Mouse (Mus musculus): ENCODE results near the gene Rsph9.

The Rsph9 gene

DNA sequence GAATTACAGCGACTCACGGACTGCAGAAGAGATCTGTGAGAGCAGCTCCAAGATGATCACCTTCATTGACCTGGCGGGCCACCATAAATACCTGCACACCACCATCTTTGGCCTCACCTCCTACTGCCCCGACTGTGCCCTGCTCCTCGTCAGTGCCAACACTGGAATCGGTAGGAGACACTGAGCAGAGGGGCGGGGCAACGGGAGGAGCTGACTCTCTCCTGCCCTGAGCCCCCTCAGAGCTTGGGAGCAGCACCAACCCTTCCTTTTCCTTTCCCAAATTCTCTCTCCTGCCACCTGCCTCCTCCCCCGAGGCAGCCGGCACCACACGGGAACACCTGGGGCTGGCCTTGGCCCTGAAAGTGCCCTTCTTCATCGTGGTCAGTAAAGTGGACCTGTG, 21.4 kb upstream of the Rsph9 start:
- Histone ChIP-seq H3K36me3 (ENCODE audit: insufficient read depth, low read length) (peaks cover 70% of the 10 kb centered on the region), H3K27me3 (ENCODE audit: insufficient read depth, low read length) (no peaks in the 10 kb centered on the region), H3K4me1 (replicated peaks; ENCODE audit: low read depth, low read length) (peaks cover 77% of the 10 kb centered on the region), H3K9me3 (ENCODE audit: low read length) (no peaks in the 10 kb centered on the region), H3K4me3 (replicated peaks; ENCODE audit: low read length) (no peak overlapping the region)
- TF ChIP-seq CTCF (conservative IDR thresholded peaks at IDR 0.05; ENCODE audit: low read length), result no peak
- TF ChIP-seq NANOG (IDR thresholded peaks at IDR 0.05; ENCODE audit: borderline replicate concordance, low read length), result no peak
- no peak for TF ChIP-seq POU5F1 (IDR thresholded peaks at IDR 0.05; ENCODE audit: borderline replicate concordance, low read length)

DNA sequence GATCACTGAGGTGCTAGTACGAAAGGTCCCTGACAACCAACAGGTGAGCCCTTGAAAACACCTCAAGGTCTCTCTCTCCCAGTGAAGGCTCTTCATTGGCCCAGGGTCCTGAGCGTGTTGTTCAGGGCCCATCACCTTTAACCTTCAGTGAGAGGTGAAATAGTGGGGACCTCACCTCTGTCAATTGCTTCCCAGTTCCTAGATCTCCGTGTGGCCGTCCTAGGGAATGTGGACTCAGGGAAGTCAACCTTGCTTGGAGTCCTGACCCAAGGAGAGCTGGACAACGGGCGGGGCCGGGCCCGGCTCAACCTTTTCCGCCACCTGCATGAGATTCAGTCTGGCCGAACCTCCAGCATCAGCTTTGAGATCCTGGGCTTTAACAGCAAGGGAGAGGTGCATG, 20.8 kb upstream of the Rsph9 start:
- Histone ChIP-seq H3K9me3 (ENCODE audit: low read length) (no peaks in the 10 kb centered on the region), H3K4me1 (replicated peaks; ENCODE audit: low read depth, low read length) (peaks cover 78% of the 10 kb centered on the region), H3K36me3 (ENCODE audit: insufficient read depth, low read length) (peaks cover 63% of the 10 kb centered on the region), H3K27me3 (ENCODE audit: insufficient read depth, low read length) (no peaks in the 10 kb centered on the region), H3K4me3 (replicated peaks; ENCODE audit: low read length) (no peak overlapping the region)
- TF ChIP-seq POU5F1 (IDR thresholded peaks at IDR 0.05; ENCODE audit: borderline replicate concordance, low read length) (no peak), CTCF (conservative IDR thresholded peaks at IDR 0.05; ENCODE audit: low read length) (no peak), NANOG (IDR thresholded peaks at IDR 0.05; ENCODE audit: borderline replicate concordance, low read length) (no peak)

- no peaks in the 10 kb centered on the region for H3K27me3 ChIP-seq (ENCODE audit: insufficient read depth, low read length)
- H3K4me1 ChIP-seq (replicated peaks; ENCODE audit: low read depth, low read length), result peaks cover 78% of the 10 kb centered on the region
- peaks cover 58% of the 10 kb centered on the region for H3K36me3 ChIP-seq (ENCODE audit: insufficient read depth, low read length)
- no peak overlapping the region for H3K4me3 ChIP-seq (replicated peaks; ENCODE audit: low read length)
- H3K9me3 ChIP-seq (ENCODE audit: low read length), result no peaks in the 10 kb centered on the region
- no peak for TF ChIP-seq POU5F1 (IDR thresholded peaks at IDR 0.05; ENCODE audit: borderline replicate concordance, low read length)
- TF ChIP-seq NANOG (IDR thresholded peaks at IDR 0.05; ENCODE audit: borderline replicate concordance, low read length), result no peak
- TF ChIP-seq CTCF (conservative IDR thresholded peaks at IDR 0.05; ENCODE audit: low read length), result no peak
Observed at GRCm38 (mm10) chr17:46164301-46164700, 20.3 kb upstream of the Rsph9 start.

DNA sequence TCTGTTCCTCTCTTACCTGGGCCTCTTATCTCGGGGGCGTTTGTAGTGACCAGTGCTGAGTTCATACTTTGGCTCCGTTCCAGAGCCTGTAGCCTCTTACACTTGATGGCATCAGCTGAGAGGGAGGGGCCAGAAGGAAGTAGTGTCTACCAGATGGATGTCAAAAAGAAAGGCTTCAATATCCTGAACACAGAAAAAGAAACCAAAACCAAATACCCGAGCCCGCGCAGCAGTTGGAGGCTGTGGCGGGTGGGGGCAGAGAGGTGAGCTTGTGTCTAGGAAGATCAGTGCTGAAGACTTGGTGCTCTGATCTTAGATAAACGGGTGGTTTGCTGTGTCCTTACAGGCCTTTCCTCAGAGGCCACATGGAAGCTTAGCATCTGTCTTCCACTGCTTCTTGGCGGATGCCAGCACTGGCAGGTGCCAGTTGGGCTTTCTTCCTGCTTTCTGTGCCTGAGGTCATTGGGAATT, 19.0 kb upstream of the Rsph9 start:
- TF ChIP-seq NANOG (IDR thresholded peaks at IDR 0.05; ENCODE audit: borderline replicate concordance, low read length) (no peak), POU5F1 (IDR thresholded peaks at IDR 0.05; ENCODE audit: borderline replicate concordance, low read length) (no peak), CTCF (conservative IDR thresholded peaks at IDR 0.05; ENCODE audit: low read length) (no peak)
- Histone ChIP-seq H3K9me3 (ENCODE audit: low read length) (no peaks in the 10 kb centered on the region), H3K4me3 (replicated peaks; ENCODE audit: low read length) (no peak overlapping the region), H3K4me1 (replicated peaks; ENCODE audit: low read depth, low read length) (peaks cover 70% of the 10 kb centered on the region), H3K36me3 (ENCODE audit: insufficient read depth, low read length) (peaks cover 45% of the 10 kb centered on the region), H3K27me3 (ENCODE audit: insufficient read depth, low read length) (no peaks in the 10 kb centered on the region)

- TF ChIP-seq POU5F1 (IDR thresholded peaks at IDR 0.05; ENCODE audit: borderline replicate concordance, low read length) (no peak), NANOG (IDR thresholded peaks at IDR 0.05; ENCODE audit: borderline replicate concordance, low read length) (no peak)
- Histone ChIP-seq H3K4me1 (replicated peaks; ENCODE audit: low read depth, low read length) (peaks cover 66% of the 10 kb centered on the region), H3K9me3 (ENCODE audit: low read length) (no peaks in the 10 kb centered on the region), H3K36me3 (ENCODE audit: insufficient read depth, low read length) (peaks cover 41% of the 10 kb centered on the region), H3K4me3 (replicated peaks; ENCODE audit: low read length) (no peak overlapping the region), H3K27me3 (ENCODE audit: insufficient read depth, low read length) (no peaks in the 10 kb centered on the region)
Observed at GRCm38 (mm10) chr17:46162551-46162950, 18.5 kb upstream of the Rsph9 start.

DNA sequence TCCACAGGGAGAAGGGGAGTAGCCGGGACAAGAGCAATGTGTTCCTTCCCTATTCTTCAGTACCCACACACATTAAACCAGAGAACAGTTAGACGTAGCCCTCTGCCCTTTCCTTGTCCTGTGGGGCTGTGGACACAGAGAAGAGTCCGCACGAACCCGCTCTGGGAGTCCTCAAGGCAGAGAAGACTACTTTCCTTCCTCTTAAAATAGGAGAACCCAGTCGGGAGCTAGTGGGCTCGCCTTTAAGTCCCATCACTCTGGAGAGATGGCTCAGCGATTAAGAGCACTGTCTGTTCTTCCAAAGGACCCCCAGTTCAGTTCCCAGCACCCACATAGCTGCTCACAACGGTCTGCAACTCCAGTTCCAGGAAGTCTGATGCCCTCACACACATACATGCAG, 17.7 kb upstream of the Rsph9 start:
- H3K4me1 ChIP-seq (replicated peaks; ENCODE audit: low read depth, low read length), result peaks cover 67% of the 10 kb centered on the region
- TF ChIP-seq CTCF (conservative IDR thresholded peaks at IDR 0.05; ENCODE audit: low read length) (0 out of 2 replicates have a peak, but pooled peaks have one; percentile 4), POU5F1 (IDR thresholded peaks at IDR 0.05; ENCODE audit: borderline replicate concordance, low read length) (no peak)
- no peaks in the 10 kb centered on the region for H3K27me3 ChIP-seq (ENCODE audit: insufficient read depth, low read length)
- peaks cover 33% of the 10 kb centered on the region for H3K36me3 ChIP-seq (ENCODE audit: insufficient read depth, low read length)
- no peaks in the 10 kb centered on the region for H3K9me3 ChIP-seq (ENCODE audit: low read length)
- H3K4me3 ChIP-seq (replicated peaks; ENCODE audit: low read length), result peak overlapping the region; percentile 92

DNA sequence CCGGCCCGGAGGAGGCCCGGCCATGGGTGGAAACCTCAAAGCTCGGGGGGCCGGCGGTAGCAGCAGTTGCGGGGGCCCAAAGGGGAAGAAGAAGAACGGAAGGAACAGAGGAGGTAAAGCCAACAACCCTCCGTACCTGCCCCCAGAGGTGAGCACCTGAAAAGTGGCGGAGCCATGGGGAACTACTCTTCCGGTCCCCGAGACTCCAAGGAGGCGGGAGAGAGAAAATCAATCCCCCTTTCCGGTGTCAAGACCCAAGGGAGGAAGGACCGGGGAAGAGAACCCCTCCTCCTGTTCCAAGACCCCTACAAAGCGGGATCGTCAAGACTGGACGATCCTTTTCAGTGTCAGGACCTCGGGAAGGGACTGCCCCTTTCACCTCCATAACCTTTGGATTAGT, 17.2 kb upstream of the Rsph9 start:
- H3K4me3 ChIP-seq (replicated peaks; ENCODE audit: low read length), result peak overlapping the region; percentile 92
- peaks cover 67% of the 10 kb centered on the region for H3K4me1 ChIP-seq (replicated peaks; ENCODE audit: low read depth, low read length)
- H3K36me3 ChIP-seq (ENCODE audit: insufficient read depth, low read length), result peaks cover 27% of the 10 kb centered on the region
- H3K9me3 ChIP-seq (ENCODE audit: low read length), result no peaks in the 10 kb centered on the region
- no peaks in the 10 kb centered on the region for H3K27me3 ChIP-seq (ENCODE audit: insufficient read depth, low read length)
- TF ChIP-seq NANOG (IDR thresholded peaks at IDR 0.05; ENCODE audit: borderline replicate concordance, low read length) (no peak), POU5F1 (IDR thresholded peaks at IDR 0.05; ENCODE audit: borderline replicate concordance, low read length) (no peak), CTCF (conservative IDR thresholded peaks at IDR 0.05; ENCODE audit: low read length) (no peak)

DNA sequence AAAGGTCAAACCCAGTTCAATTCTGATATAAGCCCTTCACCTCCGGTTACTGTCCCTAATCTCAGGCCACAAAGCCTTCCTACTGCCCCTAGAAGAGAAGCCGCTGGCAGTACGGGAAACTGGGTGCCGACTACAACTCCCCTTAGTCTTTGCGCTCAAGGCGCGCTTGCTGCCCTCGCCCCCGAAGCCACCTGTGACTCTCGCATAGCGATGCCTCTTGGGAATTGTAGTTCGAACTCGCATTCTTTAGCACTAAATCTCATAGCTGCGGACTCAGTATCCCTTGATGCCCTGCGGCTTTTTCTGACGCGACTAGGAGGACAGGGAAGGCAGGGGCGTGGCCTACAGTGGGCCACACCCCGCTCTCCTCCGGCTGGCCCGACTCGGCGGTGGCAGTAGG, 16.7 kb upstream of the Rsph9 start, which contains the start of gene Gtpbp2:
Gene Gtpbp2, plus strand, starts transcription at position 347 of the 400 bp plus-strand sequence.
- peaks cover 22% of the 10 kb centered on the region for H3K36me3 ChIP-seq (ENCODE audit: insufficient read depth, low read length)
- H3K4me1 ChIP-seq (replicated peaks; ENCODE audit: low read depth, low read length), result peaks cover 62% of the 10 kb centered on the region
- peak within 1 kb of the TSS; percentile 92 for H3K4me3 ChIP-seq (replicated peaks; ENCODE audit: low read length)
- H3K9me3 ChIP-seq (ENCODE audit: low read length), result no peaks in the 10 kb centered on the region
- TF ChIP-seq NANOG (IDR thresholded peaks at IDR 0.05; ENCODE audit: borderline replicate concordance, low read length), result no peak
- no peak for TF ChIP-seq CTCF (conservative IDR thresholded peaks at IDR 0.05; ENCODE audit: low read length)
- no peak for TF ChIP-seq POU5F1 (IDR thresholded peaks at IDR 0.05; ENCODE audit: borderline replicate concordance, low read length)
- H3K27me3 ChIP-seq (ENCODE audit: insufficient read depth, low read length), result no peaks in the 10 kb centered on the region

DNA sequence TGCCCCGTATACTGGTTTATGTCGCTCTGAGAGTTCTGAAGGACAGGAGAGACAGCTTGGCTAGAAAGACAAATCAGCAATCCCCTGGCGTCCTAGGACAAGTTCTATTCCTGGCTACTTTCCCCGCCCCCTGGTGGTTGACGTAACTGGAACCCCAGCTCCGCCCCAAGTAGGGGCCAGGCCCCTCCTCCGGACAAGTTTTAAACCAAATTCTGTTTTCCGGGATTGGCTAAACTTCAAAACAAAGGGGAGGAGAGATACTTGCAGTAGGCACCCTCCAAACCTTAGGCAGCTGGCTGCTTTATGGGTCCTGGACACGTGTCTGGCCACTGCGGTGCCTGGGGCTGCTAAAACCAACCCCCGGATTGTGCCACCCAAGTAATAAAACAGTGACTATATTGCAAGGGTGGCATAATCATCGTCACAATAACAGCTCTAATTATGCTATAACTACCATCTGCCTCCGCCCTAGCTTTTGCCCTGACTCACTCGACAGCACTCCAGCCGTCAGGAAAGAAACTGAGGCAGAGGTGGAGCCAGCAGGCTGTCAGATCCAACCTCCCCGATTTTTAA, 16.2 kb upstream of the Rsph9 start:
- Histone ChIP-seq H3K9me3 (ENCODE audit: low read length) (no peaks in the 10 kb centered on the region), H3K4me1 (replicated peaks; ENCODE audit: low read depth, low read length) (peaks cover 57% of the 10 kb centered on the region), H3K27me3 (ENCODE audit: insufficient read depth, low read length) (no peaks in the 10 kb centered on the region), H3K4me3 (replicated peaks; ENCODE audit: low read length) (peak overlapping the region; percentile 92), H3K36me3 (ENCODE audit: insufficient read depth, low read length) (peaks cover 17% of the 10 kb centered on the region)
- TF ChIP-seq NANOG (IDR thresholded peaks at IDR 0.05; ENCODE audit: borderline replicate concordance, low read length) (no peak), CTCF (conservative IDR thresholded peaks at IDR 0.05; ENCODE audit: low read length) (peak; percentile 34), POU5F1 (IDR thresholded peaks at IDR 0.05; ENCODE audit: borderline replicate concordance, low read length) (no peak)

All from E14TG2a.4 (cell line).